Mouse (Mus musculus) G1E (cell line): Measurements from ENCODE around the gene Khdrbs1.

Experiments
- CTCF ChIP-seq: IDR thresholded peaks from 2 replicates; pipeline ENCODE4 v1.5.1; 2012; ENCODE audit warnings: low read depth, low read length, inconsistent platforms, mixed read lengths
- GATA1 ChIP-seq: IDR thresholded peaks from 2 replicates; pipeline ENCODE4 v1.6.1; 2012; ENCODE audit warnings: borderline replicate concordance, low read length, inconsistent platforms, mixed read lengths
- TAL1 ChIP-seq: conservative IDR thresholded peaks from 2 replicates; pipeline ENCODE4 v1.6.1; 2012; ENCODE audit warnings: low read depth, low read length, inconsistent platforms, mixed read lengths

GRCm38 (mm10) chr4:129771672-129772521 is 29.8 kb upstream of the Khdrbs1 start:
- TF ChIP-seq CTCF (no peak), TAL1 (no peak), GATA1 (no peak)
